12 mouse cellular contexts compared by ENCODE assay signal in the genomic region with DNA sequence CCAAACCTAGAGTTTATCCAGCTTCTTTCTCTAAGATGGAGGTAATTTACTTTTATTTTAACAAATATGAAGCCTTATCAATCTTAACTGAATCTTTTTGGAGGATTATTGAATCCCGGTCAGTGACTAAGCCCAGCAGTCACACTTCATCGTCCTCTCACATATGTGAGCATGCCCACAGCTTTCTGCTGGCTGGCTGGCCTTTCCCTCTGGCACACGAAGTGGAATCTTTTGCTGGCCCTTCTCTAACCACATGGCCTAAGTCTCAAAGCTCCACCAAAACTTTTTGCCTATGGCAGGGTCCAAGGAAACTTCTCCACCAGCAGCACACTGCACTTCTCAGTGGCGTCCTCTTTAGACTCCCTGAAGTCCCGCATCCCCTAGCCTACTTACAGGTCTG. TPM values are rescaled to one million over a fixed set of nuclear protein-coding genes. Genes with fewer than 3 reads are reported as not detected.
A peak's percentile ranks its signal among the peaks of the same experiment; 100 is the strongest.
DNase-seq lines count a peak whose midpoint lies in the region; ATAC-seq and TF ChIP-seq lines count a peak whose summit lies in the region.
"Had no signal": no experiment of that assay in that cellular context is flagged by ENCODE, and none has a peak within 500 bp of the region (broad histone marks: within the 10 kb centered on the region; RNA-seq: fewer than 3 reads in every experiment).

No protein-coding gene starts in this region.

- no peak for DNase-seq in layer of hippocampus, adult 2 months (ENCODE audit: low spot score in 2 of 2)
- DNase-seq in layer of hippocampus, adult 8-10 months (ENCODE audit: low spot score in 2 of 2), result no peak
- DNase-seq in gastrocnemius, adult 2 months, result peak; percentile 76
- no peak for DNase-seq in heart, postnatal 0 days (ENCODE audit: low spot score)
- no peak for DNase-seq in forebrain, postnatal 0 days
- DNase-seq in cerebellum, postnatal 4 days (ENCODE audit: low spot score in 2 of 2), result no peak
- DNase-seq: adrenal gland, postnatal 25 days; kidney, postnatal 14 days; layer of hippocampus, postnatal 36 days had no signal

- no peaks in the 10 kb centered on the region for H3K27me3 ChIP-seq in heart, postnatal 0 days (ENCODE audit: control insufficient read depth, insufficient read depth, low read length)
- no peaks in the 10 kb centered on the region for H3K27me3 ChIP-seq in forebrain, postnatal 0 days (ENCODE audit: insufficient read depth, low read length)
- H3K27me3 ChIP-seq: limb, embryonic 12.5 days had no signal

- TF ChIP-seq EP300 in heart, postnatal 0 days (IDR thresholded peaks at IDR 0.05; ENCODE audit: low read depth), result no peak

- peaks cover 56% of the 10 kb centered on the region for H3K4me1 ChIP-seq in brown adipose tissue, adult 24 weeks (ENCODE audit: control insufficient read depth, insufficient read depth, insufficient read length, low read length)
- peaks cover 39% of the 10 kb centered on the region for H3K4me1 ChIP-seq in heart, postnatal 0 days (ENCODE audit: control insufficient read depth, insufficient read depth)
- peaks cover 6% of the 10 kb centered on the region; the same call in 1 of the 2 replicates for H3K4me1 ChIP-seq in forebrain, postnatal 0 days (ENCODE audit: insufficient read depth)

- peak overlapping the region; percentile 28; the same call in 1 of the 2 replicates for H3K9ac ChIP-seq in heart, postnatal 0 days (replicated peaks; ENCODE audit: low read depth, low read length)
- H3K9ac ChIP-seq in forebrain, postnatal 0 days, result no peak overlapping the region
- H3K9ac ChIP-seq: limb, embryonic 12.5 days had no signal

- no peak for TF ChIP-seq CTCF in layer of hippocampus, adult 2 months (conservative IDR thresholded peaks at IDR 0.05)
- no peak for TF ChIP-seq CTCF in gastrocnemius, adult 2 months (IDR thresholded peaks at IDR 0.05)
- no peak for TF ChIP-seq CTCF in heart, postnatal 0 days (IDR thresholded peaks at IDR 0.05; ENCODE audit: low read depth)
- TF ChIP-seq CTCF in forebrain, postnatal 0 days (IDR thresholded peaks at IDR 0.05; ENCODE audit: low read depth), result no peak

- no peaks in the 10 kb centered on the region for H3K36me3 ChIP-seq in heart, postnatal 0 days (replicated peaks; ENCODE audit: control insufficient read depth, insufficient read depth, low read length)
- H3K36me3 ChIP-seq in forebrain, postnatal 0 days (ENCODE audit: insufficient read depth), result no peaks in the 10 kb centered on the region
- H3K36me3 ChIP-seq: limb, embryonic 12.5 days had no signal

- no peak overlapping the region for H3K4me2 ChIP-seq in heart, postnatal 0 days (ENCODE audit: low read depth, low read length)
- no peak overlapping the region for H3K4me2 ChIP-seq in forebrain, postnatal 0 days (ENCODE audit: low read depth)
- H3K4me2 ChIP-seq: limb, embryonic 12.5 days had no signal

- WGBS in heart, postnatal 0 days, result 49% methylated on average over 5 of the region's 5 CpGs
- 46% methylated on average over 5 of the region's 5 CpGs for WGBS in forebrain, postnatal 0 days

- intact Hi-C loops in gastrocnemius, adult 2 months (cut with DNase I), result loop anchor here (2.0 kb wide), 1 partner anchor 27 kb away; the partner anchor contains the start of genes Arhgap17 and Lcmt1

- H3K4me3 ChIP-seq in layer of hippocampus, adult 2 months, result no peak overlapping the region
- H3K4me3 ChIP-seq in brown adipose tissue, adult 24 weeks (ENCODE audit: insufficient read depth, low read depth, low read length), result no peak overlapping the region
- H3K4me3 ChIP-seq in gastrocnemius, adult 2 months, result peak overlapping the region; percentile 9
- no peak overlapping the region for H3K4me3 ChIP-seq in heart, postnatal 0 days (ENCODE audit: low read depth, low read length)
- H3K4me3 ChIP-seq in forebrain, postnatal 0 days (ENCODE audit: low read depth, low read length), result no peak overlapping the region
- H3K4me3 ChIP-seq: limb, embryonic 12.5 days had no signal

- peak overlapping the region; percentile 20; the same call in 1 of the 2 replicates for H3K27ac ChIP-seq in layer of hippocampus, adult 2 months
- 0 out of 2 replicates have a peak overlapping the region, but pooled peaks have one; percentile 7 for H3K27ac ChIP-seq in brown adipose tissue, adult 24 weeks (replicated peaks; ENCODE audit: low read depth, low read length)
- peak overlapping the region; percentile 85 for H3K27ac ChIP-seq in gastrocnemius, adult 2 months
- peak overlapping the region; percentile 10 for H3K27ac ChIP-seq in heart, postnatal 0 days (ENCODE audit: low read depth)
- H3K27ac ChIP-seq in forebrain, postnatal 0 days (ENCODE audit: low read depth, low read length), result no peak overlapping the region
- H3K27ac ChIP-seq: limb, embryonic 12.5 days had no signal

- no peaks in the 10 kb centered on the region for H3K9me3 ChIP-seq in heart, postnatal 0 days (replicated peaks; ENCODE audit: control insufficient read depth, low read length)
- no peaks in the 10 kb centered on the region for H3K9me3 ChIP-seq in forebrain, postnatal 0 days (ENCODE audit: low read length)
- H3K9me3 ChIP-seq: limb, embryonic 12.5 days had no signal

- ATAC-seq in heart, postnatal 0 days (ENCODE audit: insufficient read depth, low read depth), result no peak
- ATAC-seq in forebrain, postnatal 0 days, result no peak
- ATAC-seq: forebrain, embryonic 16.5 days had no signal

RNA-seq across cellular contexts. Expression of gene Lcmt1, which starts 27.7 kb away (rescaled TPM):
- 10 to 100 TPM; 88.7 to 94.3 TPM for total RNA-seq in layer of hippocampus, adult 2 months (2021)
- total RNA-seq in layer of hippocampus, adult 8-10 months (2022), result 10 to 100 TPM; 79.7 to 96.9 (median 88.7) TPM
- 34.2 and 35.1 TPM in 2 replicates for polyA plus RNA-seq in brown adipose tissue, adult 24 weeks (2012; ENCODE audit: insufficient read depth, insufficient read length, missing spikeins)
- total RNA-seq in gastrocnemius, adult 2 months (2021), result 10 to 100 TPM; 28.5 to 28.8 TPM
- total RNA-seq in heart, postnatal 0 days (2014; rRNA removed; ENCODE audit: low replicate concordance), result 12.4 and 14.7 TPM in 2 replicates
- polyA plus RNA-seq in heart, postnatal 0 days (2015; fragmentation: Nextera tagmentation; extraction: Ambion mirVana), result 36.2 and 38.6 TPM in 2 replicates
- total RNA-seq in forebrain, postnatal 0 days (2014; rRNA removed), result 93.1 and 105 TPM in 2 replicates
- 118 and 122 TPM in 2 replicates for polyA plus RNA-seq in forebrain, postnatal 0 days (2015; fragmentation: Nextera tagmentation; extraction: Ambion mirVana)

RNA-seq across cellular contexts. Expression of gene Arhgap17, which starts 27.8 kb away (rescaled TPM):
- 10 to 100 TPM; 29.0 to 35.2 TPM for total RNA-seq in layer of hippocampus, adult 2 months (2021)
- total RNA-seq in layer of hippocampus, adult 8-10 months (2022), result 10 to 100 TPM; 27.6 to 42.0 (median 35.2) TPM
- 6.8 and 8.6 TPM in 2 replicates for polyA plus RNA-seq in brown adipose tissue, adult 24 weeks (2012; ENCODE audit: insufficient read depth, insufficient read length, missing spikeins)
- 10 to 100 TPM; 16.4 to 18.5 TPM for total RNA-seq in gastrocnemius, adult 2 months (2021)
- 8.9 and 11.4 TPM in 2 replicates for total RNA-seq in heart, postnatal 0 days (2014; rRNA removed; ENCODE audit: low replicate concordance)
- polyA plus RNA-seq in heart, postnatal 0 days (2015; fragmentation: Nextera tagmentation; extraction: Ambion mirVana), result 6.4 and 7.1 TPM in 2 replicates
- total RNA-seq in forebrain, postnatal 0 days (2014; rRNA removed), result 6.0 and 8.1 TPM in 2 replicates
- polyA plus RNA-seq in forebrain, postnatal 0 days (2015; fragmentation: Nextera tagmentation; extraction: Ambion mirVana), result 5.2 and 5.4 TPM in 2 replicates
